Comparison of ENCODE assay signal across 12 mouse cellular contexts in the genomic region with DNA sequence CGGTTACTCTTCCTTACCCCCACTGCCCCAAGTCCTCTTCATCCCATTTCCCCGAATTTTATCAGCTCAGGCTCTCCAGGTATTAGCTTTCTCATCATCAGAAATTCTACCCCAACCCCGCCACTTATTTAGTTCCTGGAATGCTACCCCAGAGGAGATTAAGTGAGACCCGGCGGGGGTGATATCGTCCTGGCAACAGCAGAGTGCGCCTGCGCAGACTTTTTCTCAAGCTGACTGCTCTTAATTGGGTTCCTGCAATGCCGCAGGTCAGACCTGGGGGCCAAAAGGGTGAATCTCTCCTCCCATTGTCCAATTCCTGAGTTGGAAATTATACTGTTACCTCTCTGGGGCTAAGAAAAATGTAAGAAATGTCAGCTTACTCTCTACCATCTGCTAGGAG. TPM values are rescaled to one million over a fixed set of nuclear protein-coding genes. Genes with fewer than 3 reads are reported as not detected.
DNase-seq lines count a peak whose midpoint lies in the region; ATAC-seq and TF ChIP-seq lines count a peak whose summit lies in the region.
"Had no signal": no experiment of that assay in that cellular context is flagged by ENCODE, and none has a peak within 500 bp of the region (broad histone marks: within the 10 kb centered on the region; RNA-seq: fewer than 3 reads in every experiment).

No protein-coding gene starts in this region.

- H3K9me3 ChIP-seq in embryonic facial prominence, embryonic 14.5 days (ENCODE audit: control insufficient read depth, low read length), result no peaks in the 10 kb centered on the region
- H3K9me3 ChIP-seq in limb, embryonic 13.5 days, result no peaks in the 10 kb centered on the region
- H3K9me3 ChIP-seq in lung, postnatal 0 days (ENCODE audit: low read length), result no peaks in the 10 kb centered on the region
- H3K9me3 ChIP-seq: heart, embryonic 15.5 days had no signal

- H3K27me3 ChIP-seq in embryonic facial prominence, embryonic 14.5 days (replicated peaks; ENCODE audit: control insufficient read depth, insufficient read depth, low read length), result peaks cover 54% of the 10 kb centered on the region
- H3K27me3 ChIP-seq in limb, embryonic 13.5 days, result peaks cover 54% of the 10 kb centered on the region
- no peaks in the 10 kb centered on the region for H3K27me3 ChIP-seq in lung, postnatal 0 days (replicated peaks; ENCODE audit: insufficient read depth, low read length)

- peak overlapping the region; percentile 23; the same call in 1 of the 2 replicates for H3K4me2 ChIP-seq in embryonic facial prominence, embryonic 14.5 days (ENCODE audit: low read depth, low read length)
- H3K4me2 ChIP-seq in limb, embryonic 13.5 days (replicated peaks), result peak overlapping the region; percentile 32
- no peak overlapping the region for H3K4me2 ChIP-seq in lung, postnatal 0 days (replicated peaks; ENCODE audit: low read depth, low read length)
- H3K4me2 ChIP-seq: heart, embryonic 15.5 days had no signal

- DNase-seq in heart, postnatal 4 days, result peak; percentile 7
- DNase-seq in heart, postnatal 36 days, result no peak
- DNase-seq in brain, adult 2 months (ENCODE audit: low read depth, low spot score), result peak; percentile 7
- peak; percentile 22 for DNase-seq in embryonic facial prominence, embryonic 14.5 days (ENCODE audit: low spot score)
- DNase-seq in gastrocnemius, postnatal 4 days (ENCODE audit: low spot score in 2 of 2), result no peak
- DNase-seq in gastrocnemius, adult 8-10 months (ENCODE audit: low spot score in 2 of 2), result no peak
- no peak for DNase-seq in lung, postnatal 0 days (ENCODE audit: low spot score)
- DNase-seq: kidney, postnatal 25 days; thymus, postnatal 36 days had no signal

- no peak overlapping the region for H3K9ac ChIP-seq in embryonic facial prominence, embryonic 14.5 days (ENCODE audit: low read depth, low read length)
- H3K9ac ChIP-seq in limb, embryonic 13.5 days, result no peak overlapping the region
- H3K9ac ChIP-seq in lung, postnatal 0 days (replicated peaks; ENCODE audit: low read depth), result no peak overlapping the region
- H3K9ac ChIP-seq: heart, embryonic 15.5 days had no signal

- ATAC-seq in embryonic facial prominence, embryonic 14.5 days (ENCODE audit: low read depth), result no peak
- no peak for ATAC-seq in limb, embryonic 13.5 days (ENCODE audit: low FRiP score, low read depth)
- ATAC-seq in lung, postnatal 0 days, result no peak

- no peak overlapping the region for H3K4me3 ChIP-seq in embryonic facial prominence, embryonic 14.5 days (ENCODE audit: low read depth, low read length)
- H3K4me3 ChIP-seq in limb, embryonic 13.5 days, result no peak overlapping the region
- H3K4me3 ChIP-seq in lung, postnatal 0 days (ENCODE audit: low read depth, low read length), result no peak overlapping the region
- H3K4me3 ChIP-seq: heart, embryonic 15.5 days had no signal

- H3K27ac ChIP-seq in embryonic facial prominence, embryonic 14.5 days (replicated peaks; ENCODE audit: low read depth, low read length), result no peak overlapping the region
- H3K27ac ChIP-seq in limb, embryonic 13.5 days, result no peak overlapping the region
- no peak overlapping the region for H3K27ac ChIP-seq in lung, postnatal 0 days (ENCODE audit: low read length)
- H3K27ac ChIP-seq: heart, embryonic 15.5 days had no signal

- H3K36me3 ChIP-seq in embryonic facial prominence, embryonic 14.5 days (ENCODE audit: control insufficient read depth, insufficient read depth, low read length), result no peaks in the 10 kb centered on the region
- no peaks in the 10 kb centered on the region for H3K36me3 ChIP-seq in limb, embryonic 13.5 days
- H3K36me3 ChIP-seq in lung, postnatal 0 days (ENCODE audit: insufficient read depth, low read length), result no peaks in the 10 kb centered on the region
- H3K36me3 ChIP-seq: heart, embryonic 15.5 days had no signal

- intact Hi-C loops in heart, postnatal 36 days (cut with DNase I), result no loop called here

- no peaks in the 10 kb centered on the region for H3K4me1 ChIP-seq in embryonic facial prominence, embryonic 14.5 days (ENCODE audit: control insufficient read depth, insufficient read depth, low read length)
- H3K4me1 ChIP-seq in limb, embryonic 13.5 days, result no peaks in the 10 kb centered on the region
- no peaks in the 10 kb centered on the region for H3K4me1 ChIP-seq in lung, postnatal 0 days (ENCODE audit: insufficient read depth, low read depth, low read length)
- H3K4me1 ChIP-seq: heart, embryonic 15.5 days had no signal

- no peak for TF ChIP-seq CTCF in lung, postnatal 0 days (IDR thresholded peaks at IDR 0.05)

- 29% methylated on average over 9 of the region's 9 CpGs for WGBS in embryonic facial prominence, embryonic 14.5 days
- WGBS in limb, embryonic 13.5 days, result 26% methylated on average over 9 of the region's 9 CpGs
- WGBS in lung, postnatal 0 days, result 25% methylated on average over 9 of the region's 9 CpGs

- TF ChIP-seq EP300 in lung, postnatal 0 days (IDR thresholded peaks at IDR 0.05), result no peak

RNA-seq across cellular contexts. Expression of gene Magee2, which starts 3.5 kb away (rescaled TPM):
- under 1 TPM; 0.14 to 0.50 TPM for total RNA-seq in heart, postnatal 4 days (2021)
- total RNA-seq in heart, postnatal 36 days (2021), result not detected
- 3.5 and 4.7 TPM in 2 replicates for polyA plus RNA-seq in embryonic facial prominence, embryonic 14.5 days (2014; fragmentation: Nextera tagmentation; extraction: Ambion mirVana)
- polyA plus RNA-seq in limb, embryonic 13.5 days (2015; fragmentation: Nextera tagmentation; extraction: Ambion mirVana), result 9.1 and 9.9 TPM in 2 replicates
- total RNA-seq in gastrocnemius, postnatal 4 days (2021), result under 1 TPM; 0.44 to 0.91 TPM
- total RNA-seq in gastrocnemius, adult 8-10 months (2022), result not detected
- 0.70 and 0.73 TPM in 2 replicates for polyA plus RNA-seq in lung, postnatal 0 days (2015; fragmentation: Nextera tagmentation; extraction: Ambion mirVana)
- total RNA-seq: liver, adult 2 months had no signal
- polyA plus RNA-seq: liver, adult 2 months had no signal

Comparison
In these comparisons a context has a peak if more than half of its experiments do, and no peak if none do; other contexts are left out.
1. DNase-seq: peak in heart, postnatal 4 days (single experiment), brain, adult 2 months (single experiment) and embryonic facial prominence, embryonic 14.5 days (single experiment); none in heart, postnatal 36 days (0 of 2), gastrocnemius, postnatal 4 days (0 of 2), gastrocnemius, adult 8-10 months (0 of 2) and lung, postnatal 0 days (single experiment).